Mouse (Mus musculus) C2C12 (cell line): ENCODE results near the gene Gm17387. TPM values are rescaled to one million over a fixed set of nuclear protein-coding genes. Genes with fewer than 3 reads are reported as not detected.

Experiments
- H3K27me3 ChIP-seq: one replicate; pipeline ENCODE4 v1.6.1; 2011; ENCODE audit not compliant: control insufficient read depth, insufficient read depth, insufficient read length
- H3K36me3 ChIP-seq: one replicate; pipeline ENCODE4 v1.6.1; 2011; ENCODE audit not compliant: control insufficient read depth, insufficient read depth
- H3K4me3 ChIP-seq: one replicate; pipeline ENCODE4 v1.5.1; 2011; ENCODE audit warnings: mild to moderate bottlenecking, control low read depth; ENCODE audit not compliant: poor library complexity, insufficient read depth, severe bottlenecking
- H3K79me2 ChIP-seq: one replicate; pipeline ENCODE4 v1.6.1; 2011; ENCODE audit not compliant: control insufficient read depth, insufficient read depth
- H3K79me3 ChIP-seq: one replicate; pipeline ENCODE4 v1.6.1; 2011; ENCODE audit warnings: low read depth, control low read depth
- H3ac ChIP-seq: one replicate; pipeline ENCODE3; 2011; ENCODE audit warnings: low read depth; ENCODE audit not compliant: control insufficient read depth, insufficient read length
- CEBPB ChIP-seq: IDR thresholded peaks from one replicate; pipeline ENCODE4 v1.6.1; 2011; ENCODE audit warnings: low read depth, mild to moderate bottlenecking, control low read depth, moderate library complexity
- CTCF ChIP-seq: IDR thresholded peaks from one replicate; pipeline ENCODE4 v1.5.1; 2011; ENCODE audit not compliant: control insufficient read depth, insufficient read depth, insufficient read length
- FOSL1 ChIP-seq: IDR thresholded peaks from one replicate; pipeline ENCODE4 v1.8.0; 2011; ENCODE audit warnings: mild to moderate bottlenecking, low read length; ENCODE audit not compliant: poor library complexity, insufficient read depth, severe bottlenecking
- MAX ChIP-seq: IDR thresholded peaks from one replicate; pipeline ENCODE4 v1.6.1; 2011; ENCODE audit warnings: mild to moderate bottlenecking, control low read depth
- MYOD1 ChIP-seq: IDR thresholded peaks from one replicate; pipeline ENCODE4 v1.6.1; 2011; ENCODE audit warnings: low read depth; ENCODE audit not compliant: control insufficient read depth, insufficient read length
- MYOG ChIP-seq: IDR thresholded peaks from one replicate; pipeline ENCODE4 v1.6.1; 2011; ENCODE audit not compliant: control insufficient read depth, insufficient read length; ENCODE audit errors: extremely low read depth
- USF1 ChIP-seq: IDR thresholded peaks from one replicate; pipeline ENCODE4 v1.6.1; 2011; ENCODE audit warnings: low read depth, mild to moderate bottlenecking, control low read depth, moderate library complexity
- polyA plus RNA-seq: library from polyadenylated mRNA; unstranded; fragments of >200 nt; fragmentation: generic; extraction: Trizol; gene quantifications from one replicate; pipeline ENCODE4 v1.2.1, GENCODE M21; 2012; ENCODE audit warnings: missing spikeins

The Gm17387 gene
- polyA plus RNA-seq, 1 experiment = not detected

DNA sequence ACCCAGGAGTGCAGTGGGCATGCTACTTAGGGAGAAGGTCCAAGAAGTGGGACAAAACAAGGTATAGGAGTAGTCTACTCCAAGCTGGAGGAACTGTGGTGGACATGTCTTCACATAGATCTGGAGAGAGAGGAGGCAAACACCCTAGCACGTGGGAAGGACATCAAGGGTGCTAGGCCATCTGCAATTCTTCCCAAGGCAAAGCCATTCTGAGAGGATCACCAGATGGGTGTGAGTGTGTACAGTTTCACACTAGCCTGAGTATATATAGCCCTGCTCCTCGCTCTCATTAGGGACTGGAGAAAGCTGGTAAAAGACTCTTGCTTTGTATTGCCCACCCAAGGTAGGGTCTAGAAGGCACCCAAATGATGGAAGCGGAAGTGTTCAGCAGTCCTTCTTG is 34.4 kb downstream of the Gm17387 start:
- TF ChIP-seq MYOG (no peak), CEBPB (no peak), FOSL1 (no peak), MYOD1 (no peak), USF1 (no peak), CTCF (no peak), MAX (no peak)
- H3K79me2 ChIP-seq = no peaks in the 10 kb centered on the region
- no peaks in the 10 kb centered on the region for H3K79me3 ChIP-seq
- no peaks in the 10 kb centered on the region for H3K36me3 ChIP-seq
- H3ac ChIP-seq = no peak overlapping the region
- no peaks in the 10 kb centered on the region for H3K27me3 ChIP-seq
- no peak overlapping the region for H3K4me3 ChIP-seq

DNA sequence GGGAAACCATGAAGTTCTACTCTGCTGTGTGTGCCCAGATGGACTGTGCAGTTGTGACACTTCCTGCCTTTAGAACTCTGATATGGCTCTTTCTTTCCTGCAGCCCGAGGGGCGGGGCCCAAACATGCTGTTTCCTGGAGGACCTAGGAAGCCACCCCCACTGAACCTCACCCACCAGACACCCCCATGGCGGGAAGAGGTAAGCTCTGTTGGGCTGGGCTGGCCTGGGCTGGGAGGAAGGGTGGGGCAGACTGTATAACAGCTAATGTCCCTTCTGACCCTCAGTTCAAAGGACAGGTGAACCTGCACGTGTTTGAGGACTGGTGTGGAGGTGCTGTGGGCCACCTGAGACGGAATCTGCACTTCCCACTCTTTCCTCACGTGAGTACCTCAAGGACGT is 35.2 kb downstream of the Gm17387 start:
- Histone ChIP-seq H3K79me2 (no peaks in the 10 kb centered on the region), H3ac (no peak overlapping the region), H3K27me3 (no peaks in the 10 kb centered on the region), H3K4me3 (no peak overlapping the region), H3K79me3 (no peaks in the 10 kb centered on the region), H3K36me3 (no peaks in the 10 kb centered on the region)
- TF ChIP-seq MYOG (no peak), CEBPB (no peak), USF1 (no peak), FOSL1 (no peak), MYOD1 (no peak), CTCF (no peak), MAX (no peak)

GRCm38 (mm10) chr7:141064576-141064975 is 35.6 kb downstream of the Gm17387 start:
- Histone ChIP-seq H3K79me2 (no peaks in the 10 kb centered on the region), H3K36me3 (no peaks in the 10 kb centered on the region), H3K4me3 (no peak overlapping the region), H3K79me3 (no peaks in the 10 kb centered on the region), H3ac (no peak overlapping the region), H3K27me3 (no peaks in the 10 kb centered on the region)
- TF ChIP-seq MYOG (no peak), MYOD1 (no peak), USF1 (no peak), MAX (no peak), CEBPB (no peak), FOSL1 (no peak), CTCF (no peak)

GRCm38 (mm10) chr7:141068351-141068750 is 39.4 kb downstream of the Gm17387 start:
- Histone ChIP-seq H3K36me3 (no peaks in the 10 kb centered on the region), H3ac (no peak overlapping the region), H3K79me3 (no peaks in the 10 kb centered on the region), H3K79me2 (no peaks in the 10 kb centered on the region), H3K27me3 (peaks cover 4% of the 10 kb centered on the region), H3K4me3 (no peak overlapping the region)
- TF ChIP-seq MYOD1 (no peak), MYOG (no peak), USF1 (no peak), CEBPB (no peak), CTCF (no peak), MAX (no peak), FOSL1 (no peak)

- H3K79me3 ChIP-seq = no peaks in the 10 kb centered on the region
- H3K4me3 ChIP-seq = no peak overlapping the region
- H3K79me2 ChIP-seq = no peaks in the 10 kb centered on the region
- TF ChIP-seq CTCF = peak; percentile 43
- TF ChIP-seq MYOD1 = no peak
- H3K36me3 ChIP-seq = no peaks in the 10 kb centered on the region
- peak overlapping the region; percentile 34 for H3ac ChIP-seq
- H3K27me3 ChIP-seq = peaks cover 4% of the 10 kb centered on the region
These were observed 41.3 kb downstream of the Gm17387 start for GRCm38 (mm10) chr7:141070058-141070862.
